Mouse (Mus musculus) embryonic fibroblast, embryonic 13.5 days (primary cell): ENCODE measurements at regions not wholly inside any gene's neighbourhood (a gene's known extent, or its start where the extent isn't known, plus 50 kb on each side); places are given as distances from the start of the nearest gene placed in this dataset.

Source experiments
- CTCF ChIP-seq: IDR thresholded peaks from 2 replicates; pipeline ENCODE4 v1.5.1; 2011; ENCODE audit warnings: mild to moderate bottlenecking, control low read depth, low read length, moderate library complexity, borderline replicate concordance; ENCODE audit not compliant: insufficient read depth
- POLR2A ChIP-seq: IDR thresholded peaks from 2 replicates; pipeline ENCODE4 v1.6.1; 2011; ENCODE audit warnings: low read depth, mild to moderate bottlenecking, control low read depth, low read length, moderate library complexity

DNA sequence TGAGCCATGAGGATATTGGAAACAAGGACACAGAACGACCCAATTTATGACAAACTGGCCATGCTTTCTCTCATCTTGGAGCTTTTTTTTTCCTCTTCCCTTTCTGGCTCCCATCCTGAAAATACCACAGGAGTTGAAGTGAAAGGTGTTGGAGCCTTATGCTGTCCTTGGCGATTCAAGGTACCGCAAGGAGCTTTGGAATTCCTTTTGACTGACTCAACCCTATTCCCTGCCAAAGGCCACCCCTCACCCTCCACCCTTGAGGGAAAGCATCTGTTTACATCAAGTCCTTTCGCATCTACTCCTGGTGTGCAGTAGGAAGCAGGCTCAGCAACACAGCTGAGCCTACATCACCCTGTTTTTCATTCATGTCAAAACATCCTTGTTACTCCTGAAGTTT lies 208.5 kb downstream of the Rap2a start:
- no peak for TF ChIP-seq CTCF
- TF ChIP-seq POLR2A, result no peak
